Mouse (Mus musculus) cerebellum, adult 8-10 months (tissue): Measurements from ENCODE around the gene P3h3.
"Not testable (repeated sequence)": the region's sequence is repeated elsewhere in the genome, so short reads cannot be mapped to it uniquely, and the experiment has no call there.

Experiments used
- DNase-seq: peaks from one replicate; pipeline ENCODE4 v3.0.0; 2022

Gene P3h3

GRCm38 (mm10) chr6:124865766-124866362, 8.3 kb upstream of the P3h3 start:
- no peak for DNase-seq

- DNase-seq: peak; percentile 75
Measured at GRCm38 (mm10) chr6:124863658-124864298, 6.2 kb upstream of the P3h3 start, which contains the start of gene Gpr162. Gpr162 (minus strand) TSS chr6:124863983.

DNA sequence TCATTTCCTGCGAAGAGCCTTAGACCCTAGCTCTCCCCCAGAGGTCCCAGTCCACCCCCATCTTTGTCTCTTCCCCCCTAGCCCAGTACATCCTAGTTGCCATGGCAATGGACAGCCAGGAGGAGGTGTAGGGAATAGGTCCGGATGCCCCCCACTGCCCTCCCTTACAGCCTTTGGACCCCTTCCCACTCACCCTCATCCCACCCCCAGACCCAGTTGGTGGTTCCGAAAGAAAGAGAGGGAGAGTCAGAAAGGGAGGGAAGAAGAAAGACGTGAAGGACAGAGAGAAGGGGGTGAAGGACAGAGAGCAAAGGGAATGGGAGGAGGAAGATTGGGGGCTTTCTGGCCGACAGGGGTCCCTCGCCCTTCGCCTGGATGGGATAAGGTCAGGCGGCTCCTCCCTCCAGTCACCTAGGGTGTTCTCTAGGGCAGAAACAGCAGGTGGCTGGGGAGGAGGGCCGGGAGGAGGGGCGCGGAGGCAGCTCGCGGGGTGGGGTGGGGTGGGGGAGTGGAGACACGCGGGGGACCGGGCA, 5.6 kb upstream of the P3h3 start:
- DNase-seq: peak; percentile 48

DNA sequence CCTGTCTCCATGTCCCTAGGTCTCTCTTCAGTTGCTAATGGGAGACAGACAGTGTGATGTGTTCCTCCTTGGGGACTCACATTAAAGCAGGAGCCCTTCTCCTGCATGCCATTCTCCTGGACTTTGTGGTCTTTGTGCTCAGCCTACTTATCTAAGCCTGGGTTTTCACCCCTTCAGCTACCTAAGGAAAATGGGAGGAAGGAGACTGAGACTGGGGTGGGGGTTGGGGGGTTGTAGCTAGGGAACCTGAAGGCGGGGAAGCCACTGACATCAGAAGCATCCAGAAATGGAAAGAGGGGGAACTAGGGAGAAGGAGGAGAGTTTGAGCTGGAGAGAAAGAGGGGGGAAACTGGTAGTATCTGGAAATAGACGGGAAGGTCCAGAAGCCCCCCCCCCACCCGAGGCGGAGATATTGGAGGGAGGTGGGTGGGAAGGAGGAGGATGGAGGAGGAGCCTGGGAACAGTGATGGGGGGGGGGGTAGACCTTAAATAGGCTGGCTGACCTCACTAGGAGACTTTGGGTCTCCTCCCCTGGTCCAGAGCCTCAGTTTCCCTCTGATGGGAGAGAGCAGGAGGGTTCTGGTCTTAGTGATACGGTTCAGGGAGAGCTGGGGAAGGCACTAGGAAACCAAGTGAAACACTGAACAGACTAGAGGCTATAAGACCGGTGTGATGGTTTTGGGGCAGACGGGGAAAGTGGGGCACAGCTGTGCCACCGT, 5.0 kb upstream of the P3h3 start:
- DNase-seq: no peak

DNA sequence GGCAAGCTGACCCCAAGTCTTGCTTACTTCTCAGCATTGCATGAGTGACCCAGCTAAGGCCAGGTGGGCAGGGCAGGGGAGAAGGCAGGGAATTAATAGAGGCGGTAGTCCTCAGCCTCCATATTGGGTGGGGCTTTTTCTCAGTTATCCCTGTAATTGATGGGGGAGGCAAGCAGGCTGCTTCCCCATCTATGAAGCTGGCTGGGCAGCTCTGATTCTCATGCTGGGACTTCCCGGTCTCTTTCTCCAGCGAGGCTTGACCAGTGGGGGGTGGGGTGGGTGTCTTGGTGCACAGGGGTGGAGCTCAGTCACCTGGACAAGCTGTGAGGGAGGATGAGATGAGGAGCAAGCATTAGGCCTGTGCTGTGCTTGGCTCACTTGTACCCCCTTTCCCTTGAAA, 4.2 kb upstream of the P3h3 start:
- no peak for DNase-seq

- no peak for DNase-seq
Measured at GRCm38 (mm10) chr6:124861266-124861665, 3.7 kb upstream of the P3h3 start.

DNA sequence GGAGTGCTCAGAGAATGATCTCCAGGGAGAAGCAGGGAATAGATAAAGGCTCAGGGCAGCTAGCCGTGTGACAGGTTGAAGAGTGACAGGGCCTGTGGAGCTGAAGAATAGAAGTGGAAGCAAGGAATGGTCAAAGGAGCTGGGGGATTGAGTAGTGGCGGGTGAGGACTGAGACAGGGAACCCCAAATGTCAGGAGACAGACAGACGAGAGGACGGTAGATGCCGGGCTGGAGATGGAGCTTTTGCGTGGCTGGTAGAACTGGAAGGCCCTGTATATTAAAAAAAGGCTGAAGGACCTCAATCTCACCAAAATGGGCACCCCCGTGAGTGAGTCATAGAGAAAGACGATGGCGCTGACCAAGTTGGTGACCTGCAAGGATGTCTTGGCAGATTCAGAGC, 3.0 kb upstream of the P3h3 start:
- no peak for DNase-seq

DNA sequence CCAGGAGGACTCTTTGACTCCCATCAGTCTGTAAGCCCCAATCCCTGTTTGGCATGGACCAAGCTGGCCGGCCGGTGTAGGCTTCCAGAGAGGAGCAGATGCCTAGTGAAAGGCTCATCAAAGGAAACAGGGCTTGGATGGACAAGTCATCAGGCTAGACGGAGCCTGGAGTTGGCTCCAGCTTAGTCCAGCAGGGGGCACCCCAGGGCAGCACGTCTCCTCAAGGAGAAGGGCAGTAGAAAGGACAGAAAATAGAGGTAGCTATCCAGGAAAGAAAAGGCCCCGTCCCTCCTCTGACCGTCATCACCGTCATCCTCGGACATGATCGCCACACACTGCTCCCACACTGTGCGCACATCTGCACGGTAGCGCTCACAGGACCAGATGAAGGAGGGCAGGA, 2.2 kb upstream of the P3h3 start:
- DNase-seq: peak; percentile 93

DNA sequence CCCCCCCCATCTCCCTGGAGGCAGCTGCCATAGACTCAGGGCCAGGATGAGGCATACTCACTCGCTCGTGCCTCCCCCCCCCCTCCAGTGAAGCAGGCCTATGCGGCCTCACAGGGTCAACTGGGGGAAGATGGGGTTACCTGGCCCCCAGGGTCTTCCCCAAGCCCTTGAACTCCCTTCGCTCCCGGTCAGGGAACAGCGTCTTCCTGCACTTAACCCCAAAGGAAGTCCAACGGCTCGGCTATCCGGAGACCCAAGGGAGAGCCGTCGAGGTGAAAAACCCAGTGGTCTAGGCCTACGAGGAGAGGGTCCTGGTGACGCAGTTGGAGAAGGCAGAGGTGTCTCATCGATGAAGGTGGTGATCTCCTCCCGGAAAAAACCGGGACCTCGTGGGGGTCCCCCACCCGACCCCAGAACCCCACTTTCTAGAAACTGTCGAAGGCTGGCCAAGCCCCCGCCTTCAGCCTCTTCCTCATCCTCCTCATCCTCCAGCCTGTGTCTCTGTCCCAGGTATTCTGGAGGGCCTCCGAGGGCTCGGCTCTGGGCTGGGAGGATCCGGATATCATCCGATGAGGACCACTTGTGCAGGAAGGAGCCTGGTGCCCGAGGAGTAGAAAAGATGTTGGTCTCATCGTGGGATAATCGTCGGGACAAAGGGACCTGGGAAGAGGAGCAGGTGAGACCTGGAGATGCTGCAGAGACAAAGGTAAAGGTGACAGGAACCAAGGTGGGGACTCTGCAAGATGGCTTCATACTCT, 1.2 kb upstream of the P3h3 start:
- DNase-seq: no peak

GRCm38 (mm10) chr6:124857840-124858530, 433 bp upstream of the P3h3 start:
- peak; percentile 56 for DNase-seq

DNA sequence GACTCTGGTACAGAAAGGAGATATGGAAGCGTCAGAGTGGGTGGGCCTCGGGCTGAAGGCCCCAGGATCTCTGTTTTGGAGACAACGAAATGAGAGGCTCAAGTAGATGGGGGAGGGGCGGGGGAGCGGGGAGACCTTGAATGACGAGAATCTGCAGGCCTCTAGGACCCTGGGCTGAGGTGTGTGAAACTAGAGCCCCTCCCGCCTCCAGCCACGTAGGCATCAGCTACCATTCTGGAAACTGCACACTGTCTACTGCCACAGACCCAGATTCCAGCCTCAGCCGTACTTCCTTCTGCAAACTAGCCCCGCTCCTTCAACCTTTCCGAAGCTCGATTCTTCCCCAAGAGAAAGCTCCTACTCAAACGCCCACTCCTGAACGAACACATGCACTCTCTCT, 1.2 kb downstream of the P3h3 start:
- peak; percentile 45 for DNase-seq

DNA sequence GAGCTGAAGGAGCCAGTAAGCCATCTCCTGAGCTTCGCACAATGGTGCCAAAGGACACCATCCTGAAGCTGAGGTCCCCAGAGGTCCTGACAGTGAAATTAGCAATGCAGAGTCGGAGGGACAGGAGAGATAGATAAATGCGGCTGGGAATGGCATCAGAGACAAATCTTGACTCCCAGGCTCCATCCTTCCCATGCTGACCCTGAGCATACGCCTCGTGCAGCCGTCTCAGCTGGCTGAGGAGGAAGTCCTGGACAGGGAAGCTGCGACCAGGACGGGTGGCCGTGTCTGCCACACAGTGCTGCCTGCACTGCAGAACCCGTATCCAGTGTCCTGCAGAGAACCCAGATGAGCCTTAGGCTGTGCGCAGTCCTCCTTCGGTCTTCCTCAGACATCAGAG, 2.9 kb downstream of the P3h3 start:
- no peak for DNase-seq

- no peak for DNase-seq
Measured at GRCm38 (mm10) chr6:124850535-124850934, 7.0 kb downstream of the P3h3 start.

DNA sequence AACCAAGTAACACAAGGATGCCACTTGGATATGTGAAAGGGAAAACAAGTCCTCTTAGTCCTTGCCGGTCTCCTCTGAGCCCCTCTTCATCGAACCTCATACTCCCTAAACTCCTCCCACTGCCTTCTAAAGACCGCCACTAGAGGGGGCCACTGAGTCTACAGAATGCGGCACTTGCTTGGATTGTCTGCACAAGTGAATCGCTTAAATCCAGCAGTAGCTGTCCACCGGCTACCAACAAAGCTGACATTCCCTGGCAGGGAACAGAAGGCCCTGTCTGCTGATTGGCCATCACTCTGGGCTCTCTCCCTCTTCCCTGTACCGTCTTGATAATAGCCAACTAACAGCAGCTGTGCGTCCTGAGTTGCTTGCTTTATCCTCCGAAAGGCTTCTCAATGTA, 10.2 kb downstream of the P3h3 start:
- DNase-seq: peak; percentile 97

GRCm38 (mm10) chr6:124840241-124841167, 17.0 kb downstream of the P3h3 start, which contains the start of gene Gnb3:
Gnb3 (minus strand) TSS chr6:124840275.
- DNase-seq: no peak

- no peak for DNase-seq
Measured at GRCm38 (mm10) chr6:124839805-124840204, 17.7 kb downstream of the P3h3 start.

DNA sequence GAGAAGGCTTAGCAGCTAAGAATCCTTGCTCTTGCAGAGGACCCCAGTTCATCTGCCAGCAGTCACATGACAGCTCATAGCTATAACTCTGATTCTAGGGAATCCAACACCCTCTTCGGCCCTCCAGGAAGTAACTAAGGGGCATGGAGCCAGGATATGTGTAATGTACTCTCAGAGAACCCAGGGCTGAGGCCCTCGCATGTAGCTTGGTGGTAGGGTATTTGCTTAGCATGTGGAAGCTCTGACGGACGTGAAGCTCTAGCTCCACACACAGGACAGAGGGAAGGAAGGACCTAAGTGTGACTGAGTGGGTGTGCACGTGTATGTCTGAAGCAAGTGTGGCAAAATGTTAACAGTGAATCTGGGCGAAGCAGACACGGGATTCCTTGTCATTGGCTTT, 21.1 kb downstream of the P3h3 start:
- DNase-seq: no peak

- DNase-seq: no peak
Measured at GRCm38 (mm10) chr6:124835531-124835930, 22.0 kb downstream of the P3h3 start.

GRCm38 (mm10) chr6:124834512-124835081, 23.0 kb downstream of the P3h3 start:
- no peak for DNase-seq

- DNase-seq: no peak
Measured at GRCm38 (mm10) chr6:124831649-124832048, 25.9 kb downstream of the P3h3 start.

- DNase-seq: not testable (repeated sequence)
Measured at GRCm38 (mm10) chr6:124831199-124831598, 26.4 kb downstream of the P3h3 start.
